Mouse (Mus musculus) spleen, adult 18-20 months (tissue): Measurements from ENCODE around the gene Rasl2-9.
"Not testable (repeated sequence)": the region's sequence is repeated elsewhere in the genome, so short reads cannot be mapped to it uniquely, and the experiment has no call there.

Experiments used
- DNase-seq, 2 experiments: peaks; one replicate each; pipeline ENCODE4 v3.0.0; 2022; ENCODE audit warnings: mixed read lengths in 2 of 2

The Rasl2-9 gene

DNA sequence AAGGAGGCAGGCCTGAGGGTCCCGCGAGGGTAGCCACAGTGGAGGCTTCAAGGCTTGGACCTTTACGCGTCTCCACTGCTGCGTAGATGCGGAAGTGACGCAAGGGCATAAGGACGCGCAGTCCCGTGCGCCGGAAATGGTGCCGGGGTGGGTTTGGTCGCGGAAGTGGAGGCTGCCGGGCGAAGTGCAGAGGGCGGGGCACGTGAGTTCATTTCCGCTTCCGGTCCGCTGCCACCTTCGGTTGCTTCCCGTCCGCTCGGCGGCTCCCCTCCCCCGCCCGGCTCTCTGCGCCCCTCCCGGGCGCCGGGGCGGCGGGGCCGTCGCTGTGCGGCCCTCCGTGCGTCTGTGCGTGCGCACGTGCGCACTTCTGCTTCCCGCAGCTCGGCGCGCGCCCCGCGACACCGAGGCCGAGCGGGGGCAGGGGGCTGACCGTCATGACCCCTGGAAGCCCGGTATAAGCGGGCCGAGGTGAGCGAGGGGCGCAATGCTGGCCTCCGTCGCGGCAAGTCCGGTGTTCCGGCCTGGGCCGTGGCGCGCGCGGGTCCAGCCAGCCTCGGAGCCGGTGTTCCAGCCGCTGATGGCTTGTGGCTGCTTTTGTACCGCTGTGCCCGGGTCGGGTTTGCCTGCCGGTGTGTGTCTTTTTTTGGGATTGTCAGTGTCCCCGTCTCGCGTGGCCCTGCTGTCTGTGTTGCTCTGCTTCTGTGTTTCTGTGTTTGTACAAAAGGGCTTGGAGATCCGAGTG, 45.6 kb downstream of the Rasl2-9 start, which contains the start of gene Epn1:
TSS of gene Epn1 (plus strand) at position 226 of the 742 bp plus-strand sequence.
- peak; percentile 91 to 92 for DNase-seq

DNA sequence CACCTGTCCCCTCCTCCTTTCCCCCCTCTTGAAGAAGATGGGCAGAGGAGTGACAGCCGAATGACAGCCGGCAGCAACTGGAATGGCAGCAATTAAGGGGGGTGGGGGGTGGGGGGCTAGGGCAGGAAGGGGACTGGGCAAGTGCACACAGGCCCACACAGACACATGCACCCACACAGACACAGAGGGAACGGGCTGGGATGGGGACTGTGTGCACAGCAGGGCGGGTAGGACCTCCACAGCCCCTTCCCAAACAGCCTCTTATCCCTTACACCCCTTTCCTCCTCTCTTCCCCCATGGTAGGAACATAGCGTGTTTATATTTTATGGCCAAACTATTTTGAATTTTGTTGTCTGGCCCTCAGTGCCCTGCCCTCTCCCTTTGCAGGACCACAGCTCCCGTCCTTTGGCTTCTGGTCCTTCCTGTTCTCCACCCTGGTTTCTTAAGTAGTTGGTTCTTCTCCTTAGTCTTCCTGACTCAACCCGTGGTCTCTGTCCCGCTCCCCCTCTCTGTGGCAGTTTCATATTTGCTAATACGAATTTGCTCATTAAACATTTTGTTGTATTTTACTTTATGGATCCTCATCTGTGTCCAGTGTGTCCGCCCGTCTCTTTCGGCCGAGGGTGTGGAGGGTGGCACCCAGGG, 46.3 kb downstream of the Rasl2-9 start:
- DNase-seq, result not testable (repeated sequence)

- DNase-seq, result no peak
Measured at GRCm38 (mm10) chr7:5076931-5077330, 48.8 kb downstream of the Rasl2-9 start.

- DNase-seq, result no peak
Measured at GRCm38 (mm10) chr7:5074984-5075383, 50.8 kb downstream of the Rasl2-9 start.
